Mouse (Mus musculus): ENCODE data around the gene Nprl2. TPM values are rescaled to one million over a fixed set of nuclear protein-coding genes. Genes with fewer than 3 reads are reported as not detected.

Nprl2 gene
- polyA plus RNA-seq, 1 experiment from 2014 or later = 12.1 TPM

GRCm38 (mm10) chr9:107510384-107511100, 31.5 kb upstream of the Nprl2 start:
- ATAC-seq (ENCODE audit: low read depth) = no peak
- H3K27ac ChIP-seq (ENCODE audit: low read length) = no peak overlapping the region
- H3K4me1 ChIP-seq (ENCODE audit: control insufficient read depth, low read depth, low read length) = no peaks in the 10 kb centered on the region
- H3K9me3 ChIP-seq (replicated peaks; ENCODE audit: control insufficient read depth, low read length) = no peaks in the 10 kb centered on the region
- H3K9ac ChIP-seq (ENCODE audit: low read depth, low read length) = no peak overlapping the region
- 66% methylated on average over 14 of the region's 14 CpGs for WGBS (ENCODE audit: insufficient replicate concordance)
- no peaks in the 10 kb centered on the region; the same call in 1 of the 2 replicates for H3K27me3 ChIP-seq (ENCODE audit: control insufficient read depth, insufficient read depth, low read depth, low read length)
- no peaks in the 10 kb centered on the region for H3K36me3 ChIP-seq (ENCODE audit: control insufficient read depth, insufficient read depth)
- no peak overlapping the region for H3K4me2 ChIP-seq (ENCODE audit: low read depth, low read length)
- no peak overlapping the region for H3K4me3 ChIP-seq (ENCODE audit: low read depth, low read length)

- Histone ChIP-seq H3K4me3 (ENCODE audit: low read depth, low read length) (no peak overlapping the region), H3K4me2 (ENCODE audit: low read depth, low read length) (no peak overlapping the region), H3K27ac (ENCODE audit: low read length) (no peak overlapping the region), H3K9ac (ENCODE audit: low read depth, low read length) (no peak overlapping the region), H3K27me3 (ENCODE audit: control insufficient read depth, insufficient read depth, low read depth, low read length) (no peaks in the 10 kb centered on the region; the same call in 1 of the 2 replicates), H3K9me3 (replicated peaks; ENCODE audit: control insufficient read depth, low read length) (no peaks in the 10 kb centered on the region), H3K4me1 (ENCODE audit: control insufficient read depth, low read depth, low read length) (no peaks in the 10 kb centered on the region), H3K36me3 (ENCODE audit: control insufficient read depth, insufficient read depth) (no peaks in the 10 kb centered on the region)
- ATAC-seq (ENCODE audit: low read depth) = no peak
- WGBS (ENCODE audit: insufficient replicate concordance) = 67% methylated on average over 8 of the region's 8 CpGs
Observed at GRCm38 (mm10) chr9:107511436-107511835, 30.6 kb upstream of the Nprl2 start.

GRCm38 (mm10) chr9:107512326-107512725, 29.7 kb upstream of the Nprl2 start:
- no peak overlapping the region for H3K4me3 ChIP-seq (ENCODE audit: low read depth, low read length)
- no peaks in the 10 kb centered on the region for H3K9me3 ChIP-seq (replicated peaks; ENCODE audit: control insufficient read depth, low read length)

GRCm38 (mm10) chr9:107514303-107514955, 27.6 kb upstream of the Nprl2 start:
- no peak overlapping the region for H3K4me2 ChIP-seq (ENCODE audit: low read depth, low read length)
- peak; percentile 24; the same call in 1 of the 2 replicates for ATAC-seq (ENCODE audit: low read depth)
- H3K4me3 ChIP-seq (ENCODE audit: low read depth, low read length) = no peak overlapping the region
- no peak overlapping the region for H3K9ac ChIP-seq (ENCODE audit: low read depth, low read length)
- WGBS (ENCODE audit: insufficient replicate concordance) = 21% methylated on average over 14 of the region's 14 CpGs
- H3K9me3 ChIP-seq (replicated peaks; ENCODE audit: control insufficient read depth, low read length) = no peaks in the 10 kb centered on the region
- no peaks in the 10 kb centered on the region for H3K27me3 ChIP-seq (ENCODE audit: control insufficient read depth, insufficient read depth, low read depth, low read length)
- H3K4me1 ChIP-seq (ENCODE audit: control insufficient read depth, low read depth, low read length) = no peaks in the 10 kb centered on the region
- no peak overlapping the region for H3K27ac ChIP-seq (ENCODE audit: low read length)
- no peaks in the 10 kb centered on the region for H3K36me3 ChIP-seq (ENCODE audit: control insufficient read depth, insufficient read depth)

More at GRCm38 (mm10) chr9:107512326-107512725, 29.7 kb upstream of the Nprl2 start:
- Histone ChIP-seq H3K27ac (ENCODE audit: low read length) (no peak overlapping the region), H3K27me3 (ENCODE audit: control insufficient read depth, insufficient read depth, low read depth, low read length) (no peaks in the 10 kb centered on the region; the same call in 1 of the 2 replicates), H3K4me1 (ENCODE audit: control insufficient read depth, low read depth, low read length) (no peaks in the 10 kb centered on the region), H3K4me2 (ENCODE audit: low read depth, low read length) (no peak overlapping the region), H3K36me3 (ENCODE audit: control insufficient read depth, insufficient read depth) (no peaks in the 10 kb centered on the region), H3K9ac (ENCODE audit: low read depth, low read length) (no peak overlapping the region)
- no peak for ATAC-seq (ENCODE audit: low read depth)
- 73% methylated on average over 16 of the region's 16 CpGs for WGBS (ENCODE audit: insufficient replicate concordance)

GRCm38 (mm10) chr9:107520331-107520730, 21.7 kb upstream of the Nprl2 start:
- Histone ChIP-seq H3K36me3 (ENCODE audit: control insufficient read depth, insufficient read depth) (no peaks in the 10 kb centered on the region), H3K27me3 (ENCODE audit: control insufficient read depth, insufficient read depth, low read depth, low read length) (peaks cover 13% of the 10 kb centered on the region; the same call in 1 of the 2 replicates), H3K4me2 (ENCODE audit: low read depth, low read length) (no peak overlapping the region), H3K9ac (ENCODE audit: low read depth, low read length) (no peak overlapping the region), H3K9me3 (replicated peaks; ENCODE audit: control insufficient read depth, low read length) (no peaks in the 10 kb centered on the region), H3K4me3 (ENCODE audit: low read depth, low read length) (no peak overlapping the region), H3K27ac (ENCODE audit: low read length) (no peak overlapping the region), H3K4me1 (ENCODE audit: control insufficient read depth, low read depth, low read length) (no peaks in the 10 kb centered on the region; the same call in 1 of the 2 replicates)
- WGBS (ENCODE audit: insufficient replicate concordance) = 61% methylated on average over 6 of the region's 6 CpGs
- no peak for ATAC-seq (ENCODE audit: low read depth)

- Histone ChIP-seq H3K4me3 (ENCODE audit: low read depth, low read length) (no peak overlapping the region), H3K9ac (ENCODE audit: low read depth, low read length) (no peak overlapping the region), H3K9me3 (replicated peaks; ENCODE audit: control insufficient read depth, low read length) (no peaks in the 10 kb centered on the region), H3K27ac (ENCODE audit: low read length) (no peak overlapping the region), H3K4me1 (ENCODE audit: control insufficient read depth, low read depth, low read length) (no peaks in the 10 kb centered on the region; the same call in 1 of the 2 replicates), H3K36me3 (ENCODE audit: control insufficient read depth, insufficient read depth) (no peaks in the 10 kb centered on the region), H3K27me3 (ENCODE audit: control insufficient read depth, insufficient read depth, low read depth, low read length) (peaks cover 21% of the 10 kb centered on the region), H3K4me2 (ENCODE audit: low read depth, low read length) (no peak overlapping the region)
- WGBS (ENCODE audit: insufficient replicate concordance) = 41% methylated on average over 5 of the region's 5 CpGs
- no peak for ATAC-seq (ENCODE audit: low read depth)
Observed at GRCm38 (mm10) chr9:107521190-107521589, 20.8 kb upstream of the Nprl2 start.

GRCm38 (mm10) chr9:107521711-107522399, 20.2 kb upstream of the Nprl2 start:
- Histone ChIP-seq H3K9ac (ENCODE audit: low read depth, low read length) (no peak overlapping the region), H3K4me1 (ENCODE audit: control insufficient read depth, low read depth, low read length) (peaks cover 6% of the 10 kb centered on the region), H3K4me3 (ENCODE audit: low read depth, low read length) (no peak overlapping the region), H3K27me3 (ENCODE audit: control insufficient read depth, insufficient read depth, low read depth, low read length) (peaks cover 28% of the 10 kb centered on the region), H3K36me3 (ENCODE audit: control insufficient read depth, insufficient read depth) (no peaks in the 10 kb centered on the region), H3K27ac (ENCODE audit: low read length) (no peak overlapping the region), H3K4me2 (ENCODE audit: low read depth, low read length) (peak overlapping the region; percentile 21), H3K9me3 (replicated peaks; ENCODE audit: control insufficient read depth, low read length) (no peaks in the 10 kb centered on the region)
- 0 out of 2 replicates have a peak, but pooled peaks have one; percentile 16 for ATAC-seq (ENCODE audit: low read depth)
- 13% methylated on average over 25 of the region's 25 CpGs for WGBS (ENCODE audit: insufficient replicate concordance)

- no peaks in the 10 kb centered on the region for H3K36me3 ChIP-seq (ENCODE audit: control insufficient read depth, insufficient read depth)
- H3K27ac ChIP-seq (ENCODE audit: low read length) = no peak overlapping the region
- no peak overlapping the region for H3K4me3 ChIP-seq (ENCODE audit: low read depth, low read length)
- H3K4me2 ChIP-seq (ENCODE audit: low read depth, low read length) = no peak overlapping the region
- peaks cover 33% of the 10 kb centered on the region for H3K27me3 ChIP-seq (ENCODE audit: control insufficient read depth, insufficient read depth, low read depth, low read length)
- no peak for ATAC-seq (ENCODE audit: low read depth)
- no peaks in the 10 kb centered on the region for H3K9me3 ChIP-seq (replicated peaks; ENCODE audit: control insufficient read depth, low read length)
- WGBS (ENCODE audit: insufficient replicate concordance) = 44% methylated on average over 2 of the region's 2 CpGs
- H3K4me1 ChIP-seq (ENCODE audit: control insufficient read depth, low read depth, low read length) = peaks cover 9% of the 10 kb centered on the region
- no peak overlapping the region for H3K9ac ChIP-seq (ENCODE audit: low read depth, low read length)
Observed at GRCm38 (mm10) chr9:107522400-107522711, 19.7 kb upstream of the Nprl2 start.

Data from liver, embryonic 16.5 days (tissue).